Mouse (Mus musculus) urinary bladder, postnatal 10 days (tissue): ENCODE data around the gene Gm20388.
"Not testable (repeated sequence)": the region's sequence is repeated elsewhere in the genome, so short reads cannot be mapped to it uniquely, and the experiment has no call there.

Experiments
- DNase-seq: peaks from one replicate; pipeline ENCODE4 v3.0.0; 2022; ENCODE audit warnings: low spot score

The Gm20388 gene

GRCm38 (mm10) chr8:123138741-123139140, 3228.1 kb downstream of the Gm20388 start:
- DNase-seq: no peak

GRCm38 (mm10) chr8:123141741-123142462, 3231.3 kb downstream of the Gm20388 start:
- DNase-seq: no peak

GRCm38 (mm10) chr8:123145279-123145678, 3234.6 kb downstream of the Gm20388 start:
- no peak for DNase-seq

- no peak for DNase-seq
Measured at GRCm38 (mm10) chr8:123146390-123146789, 3235.7 kb downstream of the Gm20388 start.

GRCm38 (mm10) chr8:123150737-123151171, 3240.1 kb downstream of the Gm20388 start:
- DNase-seq: no peak

- DNase-seq: no peak
Measured at GRCm38 (mm10) chr8:123155177-123155576, 3244.5 kb downstream of the Gm20388 start.

GRCm38 (mm10) chr8:123156070-123156773, 3245.6 kb downstream of the Gm20388 start:
- DNase-seq: no peak

- DNase-seq: no peak
Measured at GRCm38 (mm10) chr8:123157888-123158465, 3247.3 kb downstream of the Gm20388 start, which contains the start of gene Sult5a1. Gene Sult5a1 (minus strand): TSS chr8:123158315.

- no peak for DNase-seq
Measured at GRCm38 (mm10) chr8:123181391-123181790, 3270.8 kb downstream of the Gm20388 start.

GRCm38 (mm10) chr8:123185566-123186409, 3275.1 kb downstream of the Gm20388 start, which contains the start of gene Dpep1:
Gene Dpep1 (plus strand): TSS chr8:123186242.
- DNase-seq: no peak

- no peak for DNase-seq
Measured at GRCm38 (mm10) chr8:123188006-123188405, 3277.4 kb downstream of the Gm20388 start.

GRCm38 (mm10) chr8:123188841-123189240, 3278.2 kb downstream of the Gm20388 start:
- DNase-seq: no peak

GRCm38 (mm10) chr8:123190678-123191077, 3280.0 kb downstream of the Gm20388 start:
- peak; percentile 30 for DNase-seq

GRCm38 (mm10) chr8:123191908-123192307, 3281.3 kb downstream of the Gm20388 start:
- no peak for DNase-seq

- DNase-seq: no peak
Measured at GRCm38 (mm10) chr8:123193771-123194170, 3283.1 kb downstream of the Gm20388 start.

- DNase-seq: not testable (repeated sequence)
Measured at GRCm38 (mm10) chr8:123197016-123197415, 3286.4 kb downstream of the Gm20388 start.

GRCm38 (mm10) chr8:123199864-123200263, 3289.2 kb downstream of the Gm20388 start:
- no peak for DNase-seq

GRCm38 (mm10) chr8:123202288-123202687, 3291.6 kb downstream of the Gm20388 start:
- peak; percentile 31 for DNase-seq

GRCm38 (mm10) chr8:123203571-123203970, 3292.9 kb downstream of the Gm20388 start:
- no peak for DNase-seq

- no peak for DNase-seq
Measured at GRCm38 (mm10) chr8:123211876-123212275, 3301.2 kb downstream of the Gm20388 start.

GRCm38 (mm10) chr8:123212321-123213117, 3301.9 kb downstream of the Gm20388 start, which contains the start of the genes Chmp1a and Spata33:
Gene Chmp1a (minus strand): TSS chr8:123212763.
Gene Spata33 (plus strand): TSS chr8:123212832.
- peak; percentile 71 for DNase-seq
